Mouse (Mus musculus) lung, adult 2 months (tissue): ENCODE data around the gene Itprip.

Experiments
- CTCF ChIP-seq: fragments of 200-500 bp; IDR thresholded peaks from 2 replicates; pipeline ENCODE4 v1.5.1; 2011; ENCODE audit warnings: mild to moderate bottlenecking, low read length, control low read depth; ENCODE audit not compliant: insufficient read depth
- POLR2A ChIP-seq: fragments of 200-500 bp; IDR thresholded peaks from 2 replicates; pipeline ENCODE4 v1.6.1; 2011; ENCODE audit warnings: low read depth, mild to moderate bottlenecking, control low read depth, low read length, borderline replicate concordance; ENCODE audit errors: extremely low read depth

DNA sequence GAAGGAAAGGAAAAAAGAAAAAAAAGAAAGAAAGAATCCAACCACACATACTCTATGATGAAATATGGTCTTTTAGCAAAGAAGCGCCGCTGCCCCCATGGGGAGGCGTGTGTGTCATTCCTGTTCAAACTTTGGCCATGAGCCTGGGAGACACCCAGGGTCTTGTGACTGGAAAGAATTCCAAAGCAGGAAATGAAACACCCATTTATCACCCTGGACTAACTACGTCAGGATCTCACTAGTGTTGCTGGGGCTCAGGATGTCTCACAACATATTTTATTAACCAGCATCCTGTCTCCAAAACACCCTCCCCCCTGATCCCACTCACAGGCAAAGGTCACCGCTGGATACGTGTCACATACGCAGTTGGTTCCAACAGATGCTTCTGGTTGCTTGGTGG is 32.5 kb downstream of the Itprip start:
- no peak for TF ChIP-seq POLR2A
- no peak for TF ChIP-seq CTCF
